Mouse (Mus musculus) lung, postnatal 36 days (tissue): Measurements from ENCODE around the gene Ezh1.
"Not testable (repeated sequence)": the region's sequence is repeated elsewhere in the genome, so short reads cannot be mapped to it uniquely, and the experiment has no call there.

Experiments
- DNase-seq: peaks from one replicate; pipeline ENCODE4 v3.0.0; 2022; ENCODE audit warnings: mixed read lengths

The Ezh1 gene

DNA sequence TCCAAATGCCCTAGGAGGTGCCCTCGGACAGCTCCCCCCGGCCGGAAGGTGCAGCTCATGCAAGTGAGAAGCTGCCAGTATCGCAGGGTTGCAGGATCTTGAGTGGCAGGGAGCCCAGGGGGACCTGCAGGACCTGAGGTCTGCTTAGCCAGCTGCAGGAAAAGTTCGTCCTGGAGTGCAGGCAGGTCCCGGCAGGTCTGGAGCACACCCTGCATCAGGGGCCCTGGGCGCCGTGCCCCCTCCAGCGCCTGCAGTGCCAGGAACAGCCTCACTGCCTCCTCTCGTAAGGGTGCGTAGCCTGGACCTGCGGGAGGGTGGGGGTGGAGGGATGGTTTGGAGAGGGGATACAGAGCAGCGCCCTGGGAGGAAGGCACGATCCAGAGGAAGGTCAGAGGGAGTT lies 59.9 kb downstream of the Ezh1 start:
- no peak for DNase-seq

DNA sequence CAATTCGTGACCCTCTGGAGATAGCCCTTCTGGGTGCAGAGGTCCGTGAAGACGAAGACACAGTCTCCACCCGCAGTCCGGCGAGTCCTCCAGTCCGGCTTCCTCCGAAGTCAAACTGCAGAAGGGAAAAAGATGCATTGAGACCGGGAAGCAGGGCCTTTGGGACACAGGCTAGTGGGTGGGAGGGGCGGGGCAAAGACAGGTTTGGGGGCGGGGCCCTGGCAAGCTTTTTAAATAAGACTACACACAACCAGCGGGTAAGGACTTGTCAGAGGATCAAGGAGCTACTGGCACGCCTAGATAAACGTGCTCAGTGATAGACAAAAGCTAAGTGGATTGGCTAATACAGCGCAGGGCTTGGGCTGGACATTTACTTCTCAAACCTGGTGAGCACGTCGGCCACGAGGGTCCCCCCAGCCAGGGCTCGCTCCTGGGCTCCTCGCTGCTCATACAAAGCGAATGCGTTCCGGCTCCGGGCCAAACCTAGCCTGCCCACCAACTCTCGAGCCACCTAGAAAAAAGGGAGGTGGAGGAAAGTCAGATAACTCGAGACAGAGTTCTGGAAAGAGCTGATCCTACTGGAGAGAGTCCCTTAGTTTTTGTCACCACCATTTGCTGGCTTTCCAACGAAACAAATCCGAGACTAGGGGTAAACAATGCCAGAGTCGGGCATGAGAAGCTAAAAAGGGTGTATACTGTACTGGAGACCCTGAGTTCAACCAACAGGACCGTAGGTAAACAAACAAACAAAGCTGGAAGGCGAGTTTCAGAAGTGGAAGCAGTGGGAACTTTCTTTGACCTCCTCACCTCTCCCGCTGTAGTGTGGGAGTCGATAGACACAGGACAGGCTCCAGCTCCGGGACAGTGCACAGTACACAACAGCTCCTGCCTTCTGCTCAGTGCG lies 61.3 kb downstream of the Ezh1 start:
- peak; percentile 44 for DNase-seq

DNA sequence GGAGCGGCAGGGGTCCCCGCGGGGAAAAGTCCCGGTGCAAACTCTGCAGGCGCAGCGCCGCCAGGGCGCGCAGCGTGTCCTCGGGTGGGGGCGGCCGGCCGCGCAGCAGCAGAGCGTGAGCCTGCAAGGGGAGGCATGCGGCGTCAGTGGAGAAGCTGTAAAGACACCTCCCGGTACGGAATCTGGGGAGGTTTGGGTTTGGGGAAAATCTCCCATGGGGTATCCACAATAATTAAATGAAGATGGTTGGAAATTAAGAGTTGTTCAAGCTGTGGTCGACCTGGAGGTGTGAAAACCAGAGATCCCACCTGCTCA lies 62.0 kb downstream of the Ezh1 start:
- no peak for DNase-seq

GRCm38 (mm10) chr11:101163476-101164350 lies 62.5 kb downstream of the Ezh1 start:
- DNase-seq = no peak

- DNase-seq = peak; percentile 72
Observed at GRCm38 (mm10) chr11:101162772-101163171, 63.5 kb downstream of the Ezh1 start.

GRCm38 (mm10) chr11:101162301-101162700 lies 64.0 kb downstream of the Ezh1 start:
- no peak for DNase-seq

- DNase-seq = no peak
Observed at GRCm38 (mm10) chr11:101161551-101161950, 64.7 kb downstream of the Ezh1 start.

DNA sequence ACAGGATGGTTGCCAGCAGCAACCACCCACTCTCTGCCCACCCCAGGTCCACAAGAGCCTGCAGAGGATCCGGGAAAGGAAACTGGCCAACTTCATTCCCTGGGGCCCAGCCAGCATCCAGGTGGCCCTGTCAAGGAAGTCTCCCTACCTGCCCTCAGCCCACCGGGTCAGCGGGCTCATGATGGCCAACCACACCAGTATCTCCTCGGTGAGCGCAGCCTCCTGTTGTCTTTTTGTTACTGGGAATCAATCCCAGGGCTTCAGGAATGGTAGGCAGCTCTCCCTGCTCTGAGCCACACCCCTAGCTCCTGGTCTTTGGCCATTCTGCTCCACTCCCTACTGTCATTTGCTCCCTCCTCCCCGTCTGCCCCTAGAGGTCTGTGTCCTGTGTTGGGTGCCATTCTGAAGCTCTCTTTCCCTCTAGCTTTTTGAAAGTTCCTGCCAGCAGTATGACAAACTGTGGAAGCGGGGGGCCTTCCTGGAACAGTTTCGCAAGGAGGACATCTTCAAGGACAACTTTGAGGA lies 65.2 kb downstream of the Ezh1 start:
- not testable (repeated sequence) for DNase-seq

- not testable (repeated sequence) for DNase-seq
Observed at GRCm38 (mm10) chr11:101160151-101160550, 66.1 kb downstream of the Ezh1 start.

DNA sequence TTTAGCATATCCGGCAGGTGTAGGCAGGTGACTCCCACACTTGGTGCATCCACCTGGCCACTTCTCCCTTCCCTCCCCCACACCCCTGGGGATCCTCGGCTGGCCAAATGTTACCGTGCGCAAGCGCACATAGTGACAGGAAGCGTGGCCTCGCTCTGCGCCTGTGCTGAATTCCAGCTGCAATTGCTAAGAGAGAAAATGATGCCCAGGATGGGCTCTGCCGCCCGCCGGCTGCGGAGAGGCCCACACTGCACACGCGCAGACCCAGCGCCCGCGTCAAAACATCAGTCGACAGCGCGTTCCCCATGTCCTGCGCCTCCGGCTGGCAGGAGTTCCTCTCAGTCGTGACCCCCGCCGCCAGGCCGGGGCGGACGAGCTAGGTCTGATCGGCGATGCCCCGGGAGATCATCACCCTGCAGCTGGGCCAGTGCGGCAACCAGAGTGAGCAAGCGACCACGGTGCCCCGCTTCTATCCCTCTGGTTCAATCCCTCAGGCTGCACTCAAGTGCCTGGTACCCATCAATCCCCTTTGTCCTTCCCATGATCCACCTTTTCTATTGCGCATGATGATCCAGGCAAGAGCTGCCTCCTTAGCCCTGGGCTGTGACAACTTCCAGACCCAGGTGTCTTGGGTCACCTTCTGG lies 70.4 kb downstream of the Ezh1 start, which contains the start of gene Tubg2:
Tubg2 (plus strand) TSS at position 180 of the 644 bp plus-strand sequence.
- peak; percentile 62 for DNase-seq

GRCm38 (mm10) chr11:101155151-101155550 lies 71.1 kb downstream of the Ezh1 start:
- DNase-seq = no peak

GRCm38 (mm10) chr11:101154648-101155047 lies 71.6 kb downstream of the Ezh1 start:
- DNase-seq = no peak

GRCm38 (mm10) chr11:101152825-101153224 lies 73.4 kb downstream of the Ezh1 start:
- DNase-seq = no peak

GRCm38 (mm10) chr11:101151063-101151462 lies 75.2 kb downstream of the Ezh1 start:
- no peak for DNase-seq

- no peak for DNase-seq
Observed at GRCm38 (mm10) chr11:101149178-101150105, 76.8 kb downstream of the Ezh1 start.

DNA sequence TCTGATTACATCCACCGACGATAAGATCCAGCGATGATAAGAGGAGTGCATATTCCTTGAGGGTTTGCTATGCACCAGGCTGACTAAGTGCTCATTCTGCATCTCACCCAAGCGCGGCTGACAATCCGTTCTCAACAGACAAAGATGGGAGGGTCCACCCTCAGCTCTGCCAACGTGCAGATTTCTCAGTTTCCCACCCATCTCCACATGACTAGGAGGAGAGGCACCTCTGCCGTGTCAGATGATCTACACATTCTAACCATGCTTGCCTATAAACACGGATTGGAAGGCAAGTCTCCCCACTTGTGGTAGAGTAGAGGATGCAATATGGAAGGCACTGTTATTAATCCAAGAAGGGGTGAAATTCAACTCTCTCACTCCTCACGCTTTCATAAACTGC lies 77.5 kb downstream of the Ezh1 start:
- DNase-seq = no peak

- DNase-seq = no peak
Observed at GRCm38 (mm10) chr11:101146377-101146776, 79.9 kb downstream of the Ezh1 start.

GRCm38 (mm10) chr11:101143338-101144225 lies 82.7 kb downstream of the Ezh1 start:
- no peak for DNase-seq

GRCm38 (mm10) chr11:101142215-101142967 lies 83.9 kb downstream of the Ezh1 start:
- DNase-seq = no peak
